Mouse (Mus musculus): ENCODE data around the gene Ogfod3. TPM values are rescaled to one million over a fixed set of nuclear protein-coding genes. Genes with fewer than 3 reads are reported as not detected.
A peak's percentile ranks its signal among the peaks of the same experiment; 100 is the strongest.

Ogfod3 gene
- total and polyA plus RNA-seq, 3 experiments, result 12.3 to 12.7 TPM; not detected in 1

- H3K27ac ChIP-seq (ENCODE audit: control insufficient read depth, low read depth, low read length), result no peak overlapping the region
- no peaks in the 10 kb centered on the region for H3K9me3 ChIP-seq (replicated peaks; ENCODE audit: insufficient read depth, low read length)
- DNase-seq (ENCODE audit: low read depth, low spot score), result no peak
- no peaks in the 10 kb centered on the region for H3K79me2 ChIP-seq (ENCODE audit: control insufficient read depth, insufficient read depth, low read length, poor library complexity)
- no peaks in the 10 kb centered on the region for H3K4me1 ChIP-seq (ENCODE audit: control insufficient read depth in 1 of 2, insufficient read depth in 2 of 2, low read length in 2 of 2)
- no peak overlapping the region for H3K4me3 ChIP-seq (ENCODE audit: control insufficient read depth in 1 of 2, insufficient read depth in 1 of 2, low read depth in 2 of 2, low read length in 2 of 2)
- H3K36me3 ChIP-seq (ENCODE audit: control insufficient read depth in 1 of 2, insufficient read depth in 2 of 2, low read length in 2 of 2), result peaks cover 0 to 21% of the 10 kb centered on the region in 2 experiments; a peak in 2 of 4 replicates
- no peak overlapping the region for H3K9ac ChIP-seq (ENCODE audit: control insufficient read depth, low read depth, low read length, poor library complexity, severe bottlenecking)
- TF ChIP-seq HCFC1 (IDR thresholded peaks at IDR 0.05; ENCODE audit: low read depth, low read length), result no peak
- no peaks in the 10 kb centered on the region for H3K27me3 ChIP-seq (ENCODE audit: control insufficient read depth in 1 of 2, insufficient read depth in 2 of 2, low read length in 2 of 2)
These were observed 45.7 kb upstream of the Ogfod3 start for GRCm38 (mm10) chr11:121250196-121250595.

- H3K27ac ChIP-seq (ENCODE audit: control insufficient read depth, low read depth, low read length), result peak overlapping the region; percentile 97
- H3K79me2 ChIP-seq (ENCODE audit: control insufficient read depth, insufficient read depth, low read length, poor library complexity), result peaks cover 10% of the 10 kb centered on the region
- H3K9me3 ChIP-seq (replicated peaks; ENCODE audit: insufficient read depth, low read length), result no peaks in the 10 kb centered on the region
- peak overlapping the region; percentile 55 for H3K9ac ChIP-seq (ENCODE audit: control insufficient read depth, low read depth, low read length, poor library complexity, severe bottlenecking)
- peak; percentile 91 for DNase-seq (ENCODE audit: low read depth, low spot score)
- H3K36me3 ChIP-seq (ENCODE audit: control insufficient read depth in 1 of 2, insufficient read depth in 2 of 2, low read length in 2 of 2), result peaks cover 17 to 45% of the 10 kb centered on the region in 2 experiments
- peak overlapping the region; percentile 26 to 85; a peak in 3 of 4 replicates for H3K4me3 ChIP-seq (ENCODE audit: control insufficient read depth in 1 of 2, insufficient read depth in 1 of 2, low read depth in 2 of 2, low read length in 2 of 2)
- no peaks in the 10 kb centered on the region for H3K27me3 ChIP-seq (ENCODE audit: control insufficient read depth in 1 of 2, insufficient read depth in 2 of 2, low read length in 2 of 2)
- peaks cover 20 to 27% of the 10 kb centered on the region in 2 experiments for H3K4me1 ChIP-seq (ENCODE audit: control insufficient read depth in 1 of 2, insufficient read depth in 2 of 2, low read length in 2 of 2)
- TF ChIP-seq ZMIZ1 (IDR thresholded peaks at IDR 0.05; ENCODE audit: low read depth, low read length) (0 out of 2 replicates have a peak, but pooled peaks have one; percentile 13), CHD2 (IDR thresholded peaks at IDR 0.05; ENCODE audit: low read length) (peak; percentile 53; the same call in 1 of the 2 replicates), ETS1 (IDR thresholded peaks at IDR 0.05; ENCODE audit: low read depth, low read length) (peak; percentile 96), MAFK (IDR thresholded peaks at IDR 0.05; ENCODE audit: borderline replicate concordance, low read depth, low read length) (0 out of 2 replicates have a peak, but pooled peaks have one; percentile 65), E2F4 (IDR thresholded peaks at IDR 0.05; ENCODE audit: borderline replicate concordance, low read depth, low read length) (no peak), CTCF (IDR thresholded peaks at IDR 0.05 in 2 of 3, conservative IDR thresholded peaks at IDR 0.05 in 1 of 3; ENCODE audit: control insufficient read depth in 1 of 3, insufficient read depth in 1 of 3, low read depth in 2 of 3, low read length in 3 of 3, poor library complexity in 1 of 3, severe bottlenecking in 1 of 3) (no peak), USF1 (IDR thresholded peaks at IDR 0.05; ENCODE audit: low read depth, low read length) (no peak), MAZ (IDR thresholded peaks at IDR 0.05; ENCODE audit: low read depth, low read length) (no peak; the same call in none of the 2 replicates), SMC3 (IDR thresholded peaks at IDR 0.05; ENCODE audit: low read depth, low read length) (no peak), GATA1 (IDR thresholded peaks at IDR 0.05; ENCODE audit: low read depth, low read length) (peak; percentile 99), TBP (IDR thresholded peaks at IDR 0.05; ENCODE audit: low read depth, low read length) (peak; percentile 77), UBTF (IDR thresholded peaks at IDR 0.05; ENCODE audit: borderline replicate concordance, insufficient read depth, low read depth, low read length) (no peak), EP300 (IDR thresholded peaks at IDR 0.05; ENCODE audit: low read depth in 1 of 2, low read length in 2 of 2) (peak; percentile 98 to 100), ZKSCAN1 (IDR thresholded peaks at IDR 0.05; ENCODE audit: low read depth, low read length) (no peak), ZNF384 (IDR thresholded peaks at IDR 0.05; ENCODE audit: low read depth, low read length) (peak; percentile 5; the same call in 1 of the 2 replicates), KAT2A (conservative IDR thresholded peaks at IDR 0.05; ENCODE audit: low read depth, low read length) (peak; percentile 35; the same call in 1 of the 2 replicates), CHD1 (IDR thresholded peaks at IDR 0.05; ENCODE audit: low read depth, low read length) (no peak), HCFC1 (IDR thresholded peaks at IDR 0.05; ENCODE audit: low read depth, low read length) (peak; percentile 68), MAX (IDR thresholded peaks at IDR 0.05; ENCODE audit: low read length) (peak; percentile 67; the same call in 1 of the 2 replicates), MEF2A (IDR thresholded peaks at IDR 0.05; ENCODE audit: extremely low read depth, insufficient replicate concordance, low read depth, low read length, poor library complexity, severe bottlenecking) (peak; percentile 96), NELFE (IDR thresholded peaks at IDR 0.05; ENCODE audit: low read depth, low read length) (no peak), TCF12 (IDR thresholded peaks at IDR 0.05; ENCODE audit: low read depth, low read length) (peak; percentile 99), GABPA (IDR thresholded peaks at IDR 0.05; ENCODE audit: low read depth, low read length) (no peak; the same call in 1 of the 2 replicates), JUND (IDR thresholded peaks at IDR 0.05; ENCODE audit: low read depth, low read length) (0 out of 2 replicates have a peak, but pooled peaks have one; percentile 55), TAL1 (IDR thresholded peaks at IDR 0.05; ENCODE audit: low read length) (peak; percentile 95), USF2 (IDR thresholded peaks at IDR 0.05; ENCODE audit: borderline replicate concordance in 1 of 2, insufficient read depth in 1 of 2, low read depth in 1 of 2, low read length in 2 of 2) (no peak), POLR2A (IDR thresholded peaks at IDR 0.05; ENCODE audit: control insufficient read depth in 1 of 2, insufficient read depth in 1 of 2, low read depth in 1 of 2, low read length in 2 of 2, poor library complexity in 1 of 2) (no peak), MYB (IDR thresholded peaks at IDR 0.05; ENCODE audit: low read depth, low read length) (peak; percentile 90), NRF1 (IDR thresholded peaks at IDR 0.05; ENCODE audit: insufficient read depth, low read depth, low read length, poor library complexity, severe bottlenecking) (no peak), SIN3A (IDR thresholded peaks at IDR 0.05; ENCODE audit: low read length) (peak; percentile 98), ZC3H11A (IDR thresholded peaks at IDR 0.05; ENCODE audit: low read depth, low read length) (no peak)
These were observed 35.2 kb upstream of the Ogfod3 start for GRCm38 (mm10) chr11:121239669-121240068.
